Mouse (Mus musculus): ENCODE measurements around the gene Brd3os. TPM values are rescaled to one million over a fixed set of nuclear protein-coding genes. Genes with fewer than 3 reads are reported as not detected.

Brd3os gene
- polyA plus RNA-seq, 1 experiment, result 0.81 TPM

GRCm38 (mm10) chr2:27413936-27414657 is 28.0 kb upstream of the Brd3os start:
- peak overlapping the region; percentile 3; the same call in 1 of the 2 replicates for H3K27ac ChIP-seq (ENCODE audit: insufficient read depth, low read depth, low read length)
- H3K4me1 ChIP-seq (ENCODE audit: control insufficient read depth, insufficient read depth, insufficient read length, low read length), result peaks cover 68% of the 10 kb centered on the region
- 21% methylated on average over 16 of the region's 16 CpGs for WGBS
- TF ChIP-seq CTCF (IDR thresholded peaks at IDR 0.05; ENCODE audit: extremely low read depth, insufficient read length, insufficient replicate concordance, low read depth, low read length) (no peak), POLR2A (IDR thresholded peaks at IDR 0.05; ENCODE audit: low read depth, low read length) (no peak)
- H3K4me3 ChIP-seq (ENCODE audit: low read depth, low read length), result no peak overlapping the region
- no peaks in the 10 kb centered on the region for H3K36me3 ChIP-seq (ENCODE audit: control insufficient read depth, insufficient read depth, low read length)
- H3K27me3 ChIP-seq (ENCODE audit: control insufficient read depth, insufficient read depth, low read length), result no peaks in the 10 kb centered on the region

- no peaks in the 10 kb centered on the region for H3K36me3 ChIP-seq (ENCODE audit: control insufficient read depth, insufficient read depth, low read length)
- H3K27ac ChIP-seq (ENCODE audit: insufficient read depth, low read depth, low read length), result peak overlapping the region; percentile 3; the same call in 1 of the 2 replicates
- 31% methylated on average over 11 of the region's 11 CpGs for WGBS
- no peak for TF ChIP-seq POLR2A (IDR thresholded peaks at IDR 0.05; ENCODE audit: low read depth, low read length)
- TF ChIP-seq CTCF (IDR thresholded peaks at IDR 0.05; ENCODE audit: extremely low read depth, insufficient read length, insufficient replicate concordance, low read depth, low read length), result no peak
- peaks cover 73% of the 10 kb centered on the region for H3K4me1 ChIP-seq (ENCODE audit: control insufficient read depth, insufficient read depth, insufficient read length, low read length)
- H3K4me3 ChIP-seq (ENCODE audit: low read depth, low read length), result no peak overlapping the region
- no peaks in the 10 kb centered on the region for H3K27me3 ChIP-seq (ENCODE audit: control insufficient read depth, insufficient read depth, low read length)
Measured at GRCm38 (mm10) chr2:27415060-27415783, 26.9 kb upstream of the Brd3os start.

- WGBS, result 8% methylated on average over 3 of the region's 3 CpGs
- H3K4me1 ChIP-seq (ENCODE audit: control insufficient read depth, insufficient read depth, insufficient read length, low read length), result peaks cover 64% of the 10 kb centered on the region
- H3K27me3 ChIP-seq (ENCODE audit: control insufficient read depth, insufficient read depth, low read length), result no peaks in the 10 kb centered on the region
- peak overlapping the region; percentile 75 for H3K27ac ChIP-seq (ENCODE audit: insufficient read depth, low read depth, low read length)
- no peak overlapping the region for H3K4me3 ChIP-seq (ENCODE audit: low read depth, low read length)
- TF ChIP-seq POLR2A (IDR thresholded peaks at IDR 0.05; ENCODE audit: low read depth, low read length) (no peak), CTCF (IDR thresholded peaks at IDR 0.05; ENCODE audit: extremely low read depth, insufficient read length, insufficient replicate concordance, low read depth, low read length) (no peak)
- H3K36me3 ChIP-seq (ENCODE audit: control insufficient read depth, insufficient read depth, low read length), result no peaks in the 10 kb centered on the region
Measured at GRCm38 (mm10) chr2:27416425-27416824, 25.7 kb upstream of the Brd3os start.

GRCm38 (mm10) chr2:27417648-27418153 is 24.4 kb upstream of the Brd3os start:
- TF ChIP-seq POLR2A (IDR thresholded peaks at IDR 0.05; ENCODE audit: low read depth, low read length), result no peak
- no peak for TF ChIP-seq CTCF (IDR thresholded peaks at IDR 0.05; ENCODE audit: extremely low read depth, insufficient read length, insufficient replicate concordance, low read depth, low read length)
- no peaks in the 10 kb centered on the region for H3K36me3 ChIP-seq (ENCODE audit: control insufficient read depth, insufficient read depth, low read length)
- H3K4me1 ChIP-seq (ENCODE audit: control insufficient read depth, insufficient read depth, insufficient read length, low read length), result peaks cover 59% of the 10 kb centered on the region
- H3K4me3 ChIP-seq (ENCODE audit: low read depth, low read length), result no peak overlapping the region
- H3K27ac ChIP-seq (ENCODE audit: insufficient read depth, low read depth, low read length), result 0 out of 2 replicates have a peak overlapping the region, but pooled peaks have one; percentile 63
- WGBS, result 43% methylated on average over 5 of the region's 5 CpGs
- no peaks in the 10 kb centered on the region for H3K27me3 ChIP-seq (ENCODE audit: control insufficient read depth, insufficient read depth, low read length)

GRCm38 (mm10) chr2:27418577-27419070 is 23.5 kb upstream of the Brd3os start:
- TF ChIP-seq CTCF (IDR thresholded peaks at IDR 0.05; ENCODE audit: extremely low read depth, insufficient read length, insufficient replicate concordance, low read depth, low read length), result no peak
- TF ChIP-seq POLR2A (IDR thresholded peaks at IDR 0.05; ENCODE audit: low read depth, low read length), result no peak
- no peaks in the 10 kb centered on the region for H3K27me3 ChIP-seq (ENCODE audit: control insufficient read depth, insufficient read depth, low read length)
- 8% methylated on average over 6 of the region's 6 CpGs for WGBS
- peaks cover 60% of the 10 kb centered on the region for H3K4me1 ChIP-seq (ENCODE audit: control insufficient read depth, insufficient read depth, insufficient read length, low read length)
- peak overlapping the region; percentile 63 for H3K27ac ChIP-seq (ENCODE audit: insufficient read depth, low read depth, low read length)
- H3K4me3 ChIP-seq (ENCODE audit: low read depth, low read length), result no peak overlapping the region
- no peaks in the 10 kb centered on the region for H3K36me3 ChIP-seq (ENCODE audit: control insufficient read depth, insufficient read depth, low read length)

- H3K4me3 ChIP-seq (ENCODE audit: low read depth, low read length), result no peak overlapping the region
- TF ChIP-seq POLR2A (IDR thresholded peaks at IDR 0.05; ENCODE audit: low read depth, low read length) (no peak), CTCF (IDR thresholded peaks at IDR 0.05; ENCODE audit: extremely low read depth, insufficient read length, insufficient replicate concordance, low read depth, low read length) (no peak)
- no peaks in the 10 kb centered on the region for H3K36me3 ChIP-seq (ENCODE audit: control insufficient read depth, insufficient read depth, low read length)
- no peak overlapping the region for H3K27ac ChIP-seq (ENCODE audit: insufficient read depth, low read depth, low read length)
- WGBS, result 34% methylated on average over 20 of the region's 20 CpGs
- no peaks in the 10 kb centered on the region for H3K27me3 ChIP-seq (ENCODE audit: control insufficient read depth, insufficient read depth, low read length)
- peaks cover 44% of the 10 kb centered on the region for H3K4me1 ChIP-seq (ENCODE audit: control insufficient read depth, insufficient read depth, insufficient read length, low read length)
Measured at GRCm38 (mm10) chr2:27421293-27422068, 20.6 kb upstream of the Brd3os start.

All from small intestine, adult 2 months (tissue).